Mouse (Mus musculus) C2C12 (cell line): ENCODE measurements around the gene Cit.

Experiments used
- CEBPB ChIP-seq: IDR thresholded peaks from one replicate; pipeline ENCODE4 v1.6.1; 2011; ENCODE audit warnings: low read depth, mild to moderate bottlenecking, control low read depth, moderate library complexity
- CTCF ChIP-seq: IDR thresholded peaks from one replicate; pipeline ENCODE4 v1.5.1; 2011; ENCODE audit not compliant: control insufficient read depth, insufficient read depth, insufficient read length
- FOSL1 ChIP-seq: IDR thresholded peaks from one replicate; pipeline ENCODE4 v1.8.0; 2011; ENCODE audit warnings: mild to moderate bottlenecking, low read length; ENCODE audit not compliant: poor library complexity, insufficient read depth, severe bottlenecking
- MAX ChIP-seq: IDR thresholded peaks from one replicate; pipeline ENCODE4 v1.6.1; 2011; ENCODE audit warnings: mild to moderate bottlenecking, control low read depth
- MYOD1 ChIP-seq: IDR thresholded peaks from one replicate; pipeline ENCODE4 v1.6.1; 2011; ENCODE audit warnings: low read depth; ENCODE audit not compliant: control insufficient read depth, insufficient read length
- MYOG ChIP-seq: IDR thresholded peaks from one replicate; pipeline ENCODE4 v1.6.1; 2011; ENCODE audit not compliant: control insufficient read depth, insufficient read length; ENCODE audit errors: extremely low read depth
- USF1 ChIP-seq: IDR thresholded peaks from one replicate; pipeline ENCODE4 v1.6.1; 2011; ENCODE audit warnings: low read depth, mild to moderate bottlenecking, control low read depth, moderate library complexity

GRCm38 (mm10) chr5:115944791-115945490 is 99.9 kb downstream of the Cit start:
- TF ChIP-seq MAX = no peak
- no peak for TF ChIP-seq MYOG
- no peak for TF ChIP-seq CTCF
- no peak for TF ChIP-seq USF1
- no peak for TF ChIP-seq CEBPB
- no peak for TF ChIP-seq FOSL1
- TF ChIP-seq MYOD1 = no peak
